ENCODE assay signal across 8 mouse cellular contexts in the genomic region with DNA sequence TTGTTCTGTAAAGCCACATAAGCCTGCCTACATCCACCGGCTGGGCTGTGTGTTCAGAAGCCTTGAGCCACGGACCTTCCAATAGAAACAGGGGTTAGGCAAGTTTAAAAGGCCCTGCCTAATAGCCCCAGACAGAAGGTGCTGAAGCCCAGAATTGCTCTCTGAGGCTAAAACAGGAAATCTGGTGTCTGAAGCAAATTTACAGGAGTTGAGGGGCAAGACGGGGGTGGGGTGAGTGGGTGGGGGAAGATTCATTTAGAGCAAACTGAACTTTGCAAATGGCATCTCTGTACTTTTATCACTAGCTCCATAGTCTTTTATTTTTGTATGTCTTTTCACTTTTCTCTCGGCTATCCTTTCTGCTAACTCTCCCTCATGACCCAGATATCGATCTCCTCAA. TPM values are rescaled to one million over a fixed set of nuclear protein-coding genes. Genes with fewer than 3 reads are reported as not detected.
DNase-seq lines count a peak whose midpoint lies in the region; ATAC-seq lines count a peak whose summit lies in the region.

No protein-coding gene starts in this region.

- H3K4me1 ChIP-seq in lung, embryonic 15.5 days, result peaks cover 14% of the 10 kb centered on the region
- H3K4me1 ChIP-seq in embryonic facial prominence, embryonic 13.5 days, result peaks cover 31% of the 10 kb centered on the region
- peaks cover 40% of the 10 kb centered on the region for H3K4me1 ChIP-seq in limb, embryonic 10.5 days
- 0 out of 2 replicates have a peak, but pooled peaks cover 4% of the 10 kb centered on the region for H3K4me1 ChIP-seq in stomach, embryonic 14.5 days (ENCODE audit: control insufficient read depth, insufficient read depth, low read length)

- no peaks in the 10 kb centered on the region for H3K27me3 ChIP-seq in lung, embryonic 15.5 days
- no peaks in the 10 kb centered on the region for H3K27me3 ChIP-seq in embryonic facial prominence, embryonic 13.5 days
- no peaks in the 10 kb centered on the region for H3K27me3 ChIP-seq in limb, embryonic 10.5 days (ENCODE audit: low read depth, poor library complexity, severe bottlenecking)
- no peaks in the 10 kb centered on the region for H3K27me3 ChIP-seq in stomach, embryonic 14.5 days (ENCODE audit: control insufficient read depth, insufficient read depth, low read length)

- H3K27ac ChIP-seq in lung, embryonic 15.5 days, result peak overlapping the region; percentile 96
- H3K27ac ChIP-seq in embryonic facial prominence, embryonic 13.5 days, result peak overlapping the region; percentile 95
- peak overlapping the region; percentile 99 for H3K27ac ChIP-seq in limb, embryonic 10.5 days
- peak overlapping the region; percentile 94; the same call in 1 of the 2 replicates for H3K27ac ChIP-seq in stomach, embryonic 14.5 days (ENCODE audit: low read length)

- H3K36me3 ChIP-seq in lung, embryonic 15.5 days, result 0 out of 2 replicates have a peak, but pooled peaks cover 3% of the 10 kb centered on the region
- no peaks in the 10 kb centered on the region; the same call in 1 of the 2 replicates for H3K36me3 ChIP-seq in embryonic facial prominence, embryonic 13.5 days
- H3K36me3 ChIP-seq in limb, embryonic 10.5 days, result peaks cover 18% of the 10 kb centered on the region
- no peaks in the 10 kb centered on the region for H3K36me3 ChIP-seq in stomach, embryonic 14.5 days (ENCODE audit: control insufficient read depth, insufficient read depth, low read length)

- H3K4me2 ChIP-seq in lung, embryonic 15.5 days, result peak overlapping the region; percentile 64
- H3K4me2 ChIP-seq in embryonic facial prominence, embryonic 13.5 days, result peak overlapping the region; percentile 67
- H3K4me2 ChIP-seq in stomach, embryonic 14.5 days (replicated peaks; ENCODE audit: low read depth, low read length), result peak overlapping the region; percentile 82

- no peak for DNase-seq in lung, postnatal 36 days
- DNase-seq in limb, embryonic 10.5 days (ENCODE audit: low spot score), result no peak
- DNase-seq in urinary bladder, adult 2 months (ENCODE audit: low spot score), result no peak
- DNase-seq in left cerebral cortex, adult 11 months (ENCODE audit: low spot score), result no peak
- no peak for DNase-seq in adrenal gland, postnatal 36 days

- H3K9me3 ChIP-seq in lung, embryonic 15.5 days, result no peaks in the 10 kb centered on the region
- no peaks in the 10 kb centered on the region for H3K9me3 ChIP-seq in embryonic facial prominence, embryonic 13.5 days
- H3K9me3 ChIP-seq in limb, embryonic 10.5 days (replicated peaks), result no peaks in the 10 kb centered on the region
- no peaks in the 10 kb centered on the region for H3K9me3 ChIP-seq in stomach, embryonic 14.5 days (ENCODE audit: control insufficient read depth, low read depth, low read length)

- H3K4me3 ChIP-seq in lung, embryonic 15.5 days, result peak overlapping the region; percentile 69
- peak overlapping the region; percentile 74 for H3K4me3 ChIP-seq in embryonic facial prominence, embryonic 13.5 days
- H3K4me3 ChIP-seq in limb, embryonic 10.5 days, result peak overlapping the region; percentile 82
- peak overlapping the region; percentile 80 for H3K4me3 ChIP-seq in stomach, embryonic 14.5 days (ENCODE audit: low read depth, low read length)

- WGBS in lung, embryonic 15.5 days, result 9% methylated on average over 5 of the region's 5 CpGs
- 11% methylated on average over 5 of the region's 5 CpGs for WGBS in embryonic facial prominence, embryonic 13.5 days
- WGBS in limb, embryonic 10.5 days, result 19% methylated on average over 5 of the region's 5 CpGs
- 8% methylated on average over 5 of the region's 5 CpGs for WGBS in stomach, embryonic 14.5 days

- H3K9ac ChIP-seq in lung, embryonic 15.5 days, result peak overlapping the region; percentile 69; the same call in 1 of the 2 replicates
- H3K9ac ChIP-seq in embryonic facial prominence, embryonic 13.5 days, result peak overlapping the region; percentile 89
- H3K9ac ChIP-seq in stomach, embryonic 14.5 days (replicated peaks; ENCODE audit: low read depth, low read length), result peak overlapping the region; percentile 14; the same call in 1 of the 2 replicates

- ATAC-seq in lung, embryonic 15.5 days (ENCODE audit: borderline replicate concordance, extremely low read depth, low FRiP score, low TSS enrichment), result no peak
- no peak for ATAC-seq in embryonic facial prominence, embryonic 13.5 days (ENCODE audit: insufficient number of reproducible peaks, insufficient read depth, low FRiP score, low TSS enrichment, low read depth)
- ATAC-seq in stomach, embryonic 14.5 days (ENCODE audit: insufficient number of reproducible peaks, insufficient read depth, low FRiP score, low read depth), result no peak

RNA-seq across cellular contexts. Expression of a gene that starts 0.7 kb away (rescaled TPM):
- polyA plus RNA-seq in lung, embryonic 15.5 days (2015; fragmentation: Nextera tagmentation; extraction: Ambion mirVana), result 61.4 and 63.1 TPM in 2 replicates
- 65.4 and 79.4 TPM in 2 replicates for polyA plus RNA-seq in embryonic facial prominence, embryonic 13.5 days (2015; fragmentation: Nextera tagmentation; extraction: Ambion mirVana)
- polyA plus RNA-seq in limb, embryonic 10.5 days (2016; fragmentation: Nextera tagmentation; extraction: Ambion mirVana), result 127 and 135 TPM in 2 replicates
- 47.2 and 48.0 TPM in 2 replicates for polyA plus RNA-seq in stomach, embryonic 14.5 days (2014; fragmentation: Nextera tagmentation; extraction: Ambion mirVana)
- 6.4 and 6.7 TPM in 2 replicates for polyA plus RNA-seq in urinary bladder, adult 2 months (2012; rRNA removed)
- total RNA-seq in adrenal gland, postnatal 36 days (2021), result 1 to 10 TPM; 7.6 to 8.8 TPM

RNA-seq across cellular contexts. Expression of a gene that starts 5.5 kb away (rescaled TPM):
- not detected in 2 replicates for polyA plus RNA-seq in lung, embryonic 15.5 days (2015; fragmentation: Nextera tagmentation; extraction: Ambion mirVana)
- polyA plus RNA-seq in embryonic facial prominence, embryonic 13.5 days (2015; fragmentation: Nextera tagmentation; extraction: Ambion mirVana), result 0.14 and 0.51 TPM in 2 replicates
- 0.08 and 0.33 TPM in 2 replicates for polyA plus RNA-seq in limb, embryonic 10.5 days (2016; fragmentation: Nextera tagmentation; extraction: Ambion mirVana)
- 0.11 TPM in 1 of 2 replicates, not detected in the other for polyA plus RNA-seq in stomach, embryonic 14.5 days (2014; fragmentation: Nextera tagmentation; extraction: Ambion mirVana)
- not detected in 2 replicates for polyA plus RNA-seq in urinary bladder, adult 2 months (2012; rRNA removed)
- not detected for total RNA-seq in adrenal gland, postnatal 36 days (2021)

RNA-seq across cellular contexts. Expression of a gene that starts 19.5 kb away (rescaled TPM):
- polyA plus RNA-seq in lung, embryonic 15.5 days (2015; fragmentation: Nextera tagmentation; extraction: Ambion mirVana), result 27.0 and 27.4 TPM in 2 replicates
- polyA plus RNA-seq in embryonic facial prominence, embryonic 13.5 days (2015; fragmentation: Nextera tagmentation; extraction: Ambion mirVana), result 31.6 and 32.3 TPM in 2 replicates
- polyA plus RNA-seq in limb, embryonic 10.5 days (2016; fragmentation: Nextera tagmentation; extraction: Ambion mirVana), result 33.3 and 34.4 TPM in 2 replicates
- polyA plus RNA-seq in stomach, embryonic 14.5 days (2014; fragmentation: Nextera tagmentation; extraction: Ambion mirVana), result 33.5 and 33.7 TPM in 2 replicates
- polyA plus RNA-seq in urinary bladder, adult 2 months (2012; rRNA removed), result 12.1 and 14.4 TPM in 2 replicates
- 10 to 100 TPM; 15.1 to 19.1 TPM for total RNA-seq in adrenal gland, postnatal 36 days (2021)

RNA-seq across cellular contexts. Expression of a gene that starts 22.8 kb away (rescaled TPM):
- 0.19 and 0.37 TPM in 2 replicates for polyA plus RNA-seq in lung, embryonic 15.5 days (2015; fragmentation: Nextera tagmentation; extraction: Ambion mirVana)
- polyA plus RNA-seq in embryonic facial prominence, embryonic 13.5 days (2015; fragmentation: Nextera tagmentation; extraction: Ambion mirVana), result 0.58 and 0.62 TPM in 2 replicates
- 0.87 and 0.90 TPM in 2 replicates for polyA plus RNA-seq in limb, embryonic 10.5 days (2016; fragmentation: Nextera tagmentation; extraction: Ambion mirVana)
- 0.27 TPM in 1 of 2 replicates, not detected in the other for polyA plus RNA-seq in stomach, embryonic 14.5 days (2014; fragmentation: Nextera tagmentation; extraction: Ambion mirVana)
- 0.03 TPM in 1 of 2 replicates, not detected in the other for polyA plus RNA-seq in urinary bladder, adult 2 months (2012; rRNA removed)
- total RNA-seq in adrenal gland, postnatal 36 days (2021), result under 1 TPM in 1 of 2 experiments, not detected in 1; 0.23 TPM

RNA-seq across cellular contexts. Expression of a gene that starts 36.9 kb away (rescaled TPM):
- polyA plus RNA-seq in lung, embryonic 15.5 days (2015; fragmentation: Nextera tagmentation; extraction: Ambion mirVana), result 2.1 and 2.2 TPM in 2 replicates
- polyA plus RNA-seq in embryonic facial prominence, embryonic 13.5 days (2015; fragmentation: Nextera tagmentation; extraction: Ambion mirVana), result 2.2 TPM in 2 replicates
- 1.7 and 1.9 TPM in 2 replicates for polyA plus RNA-seq in limb, embryonic 10.5 days (2016; fragmentation: Nextera tagmentation; extraction: Ambion mirVana)
- polyA plus RNA-seq in stomach, embryonic 14.5 days (2014; fragmentation: Nextera tagmentation; extraction: Ambion mirVana), result 0.78 and 0.84 TPM in 2 replicates
- polyA plus RNA-seq in urinary bladder, adult 2 months (2012; rRNA removed), result 1.5 TPM in 2 replicates
- total RNA-seq in adrenal gland, postnatal 36 days (2021), result 1 to 10 TPM; 1.2 to 2.4 TPM

Comparison
In these comparisons a context has a peak if more than half of its experiments do, and no peak if none do; other contexts are left out.
1. H3K9ac ChIP-seq: peak in every context shown above with its lines; median percentile 89 in embryonic facial prominence, embryonic 13.5 days; 69 in lung, embryonic 15.5 days; 14 in stomach, embryonic 14.5 days.